Mouse (Mus musculus) CD4-positive helper T cell, adult 2 months (primary cell): ENCODE measurements around the gene Fen1.

Source experiments
- DNase-seq: peaks from one replicate; pipeline ENCODE4 v3.0.0-alpha.2; 2012; ENCODE audit warnings: low read depth, missing footprints, low spot score

Fen1 gene

DNA sequence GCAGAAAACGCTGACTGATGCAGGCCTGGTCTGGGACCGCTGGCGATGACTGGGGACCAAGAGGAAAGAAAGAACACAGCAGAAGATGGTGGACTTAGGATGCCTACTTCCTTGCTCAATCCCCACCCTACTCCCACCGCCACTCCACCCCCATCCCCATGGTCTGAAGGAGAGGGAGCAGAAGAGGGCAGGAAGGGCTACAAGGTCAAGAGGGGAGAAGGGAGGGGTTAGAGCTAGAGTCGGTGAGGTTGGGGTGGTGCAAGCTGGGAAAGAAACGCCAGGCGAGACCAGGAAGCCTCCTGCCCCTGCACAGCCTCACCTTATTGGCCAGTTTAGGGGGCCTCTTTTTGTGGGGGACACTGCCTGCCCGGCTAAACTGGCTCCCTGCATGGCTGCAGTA, 12.1 kb upstream of the Fen1 start:
- no peak for DNase-seq

DNA sequence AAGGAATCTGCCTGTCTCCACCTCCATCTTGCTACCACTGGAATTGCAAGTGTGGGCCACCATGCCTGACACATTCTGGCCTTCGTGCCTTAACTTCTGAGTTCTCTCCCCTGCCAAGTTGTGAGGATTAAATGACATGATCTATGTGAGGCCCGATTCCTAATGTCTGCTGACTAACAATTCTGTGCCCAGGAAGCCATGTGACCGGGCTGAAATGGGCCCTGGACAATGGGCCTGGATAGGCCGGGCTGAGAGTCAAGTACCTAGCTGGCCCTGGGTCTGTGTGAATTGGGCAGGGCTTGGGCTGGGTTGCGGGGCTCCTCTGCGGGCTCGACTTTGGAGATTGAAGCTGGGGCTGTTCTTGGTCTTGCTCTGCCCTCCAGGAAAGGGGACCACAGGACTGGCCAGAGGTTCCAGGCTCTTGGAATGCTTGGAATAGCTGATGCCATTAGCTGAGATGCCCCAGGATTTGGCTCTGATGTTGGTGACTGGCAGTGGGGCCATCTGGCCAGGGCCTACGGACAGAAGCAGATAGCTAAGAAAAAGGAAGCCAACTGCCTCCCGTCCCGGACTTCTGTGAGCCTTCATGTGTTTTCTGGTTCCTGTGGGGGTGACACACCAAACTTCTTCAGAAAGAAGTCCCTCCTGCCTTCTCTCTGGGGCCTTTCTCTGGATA, 10.0 kb upstream of the Fen1 start:
- no peak for DNase-seq

DNA sequence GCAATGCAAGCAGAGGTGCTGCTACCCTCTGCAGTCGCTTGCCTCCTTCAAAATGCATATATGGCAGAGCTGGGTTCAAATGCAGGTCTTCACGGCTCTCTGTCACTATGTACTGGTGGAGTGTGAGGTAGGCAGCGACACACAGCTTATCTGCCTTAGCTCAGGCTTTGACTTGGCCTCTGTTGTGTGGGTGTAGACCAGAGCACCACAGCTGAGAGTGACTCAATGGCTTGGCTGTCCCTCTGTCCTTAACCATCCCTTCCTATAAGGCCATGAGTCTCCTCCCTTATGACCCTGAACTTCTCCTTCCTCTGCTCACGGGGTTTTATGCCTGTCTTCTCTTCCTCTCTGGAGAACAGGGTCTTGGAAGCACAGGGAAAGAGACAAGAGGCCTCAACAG, 6.9 kb upstream of the Fen1 start:
- no peak for DNase-seq

DNA sequence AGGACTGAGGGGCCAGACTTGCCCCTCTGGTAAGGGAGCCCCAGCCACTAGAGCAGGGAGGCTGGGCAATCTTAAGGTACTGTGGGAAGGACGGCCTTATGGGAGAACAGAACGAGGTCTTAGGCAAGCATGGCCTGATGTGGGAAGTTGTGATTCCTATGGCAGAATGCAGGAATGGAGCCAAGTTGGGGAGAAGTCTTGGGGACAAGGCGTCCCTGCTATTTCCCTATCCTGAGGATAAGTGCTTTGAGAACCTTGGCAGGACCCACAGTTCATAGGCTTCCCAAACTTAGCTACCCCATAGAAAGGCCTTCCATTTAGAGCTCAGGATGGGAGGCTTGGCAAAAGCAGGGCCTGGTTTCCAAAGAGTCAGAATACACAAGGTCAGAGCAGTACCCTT, 4.9 kb upstream of the Fen1 start:
- no peak for DNase-seq

DNA sequence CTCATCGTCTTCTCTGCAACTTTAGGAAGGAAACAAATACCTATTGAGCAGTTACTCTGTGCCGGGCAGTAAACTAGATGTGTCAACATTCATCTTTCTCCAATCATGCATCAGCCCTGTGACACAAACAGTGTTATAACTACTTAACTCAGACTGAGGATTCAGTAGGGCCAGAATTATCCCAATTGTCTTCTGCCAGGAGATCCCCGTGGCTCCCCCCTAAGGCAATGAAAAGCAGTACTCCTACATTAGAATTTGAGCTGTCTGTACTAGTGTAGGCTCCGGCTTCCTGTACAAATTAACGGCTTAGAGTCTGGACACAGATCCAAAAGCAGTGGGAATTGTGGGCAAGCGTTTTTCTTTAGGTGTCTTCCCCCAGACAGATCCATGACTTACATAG, 1.1 kb upstream of the Fen1 start:
- no peak for DNase-seq

DNA sequence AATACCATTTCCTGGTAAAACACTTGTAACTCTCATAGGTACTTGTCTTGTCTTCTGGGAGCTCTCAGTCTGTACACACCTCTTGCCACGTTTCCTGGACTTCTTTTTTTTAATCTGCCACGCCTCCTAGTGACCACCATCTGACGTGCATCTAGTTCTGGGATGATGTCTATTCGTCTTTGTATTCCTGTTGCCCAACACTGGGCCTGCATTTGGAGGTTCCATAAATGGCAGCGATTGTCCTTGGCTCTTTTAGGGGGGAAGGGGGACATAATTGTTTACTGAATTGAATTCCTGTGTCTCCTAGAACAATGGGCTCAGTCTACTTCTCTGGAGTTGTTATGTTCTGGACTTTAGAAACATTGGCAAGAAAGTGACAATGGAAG, 640 bp upstream of the Fen1 start:
- DNase-seq, result peak; percentile 83

DNA sequence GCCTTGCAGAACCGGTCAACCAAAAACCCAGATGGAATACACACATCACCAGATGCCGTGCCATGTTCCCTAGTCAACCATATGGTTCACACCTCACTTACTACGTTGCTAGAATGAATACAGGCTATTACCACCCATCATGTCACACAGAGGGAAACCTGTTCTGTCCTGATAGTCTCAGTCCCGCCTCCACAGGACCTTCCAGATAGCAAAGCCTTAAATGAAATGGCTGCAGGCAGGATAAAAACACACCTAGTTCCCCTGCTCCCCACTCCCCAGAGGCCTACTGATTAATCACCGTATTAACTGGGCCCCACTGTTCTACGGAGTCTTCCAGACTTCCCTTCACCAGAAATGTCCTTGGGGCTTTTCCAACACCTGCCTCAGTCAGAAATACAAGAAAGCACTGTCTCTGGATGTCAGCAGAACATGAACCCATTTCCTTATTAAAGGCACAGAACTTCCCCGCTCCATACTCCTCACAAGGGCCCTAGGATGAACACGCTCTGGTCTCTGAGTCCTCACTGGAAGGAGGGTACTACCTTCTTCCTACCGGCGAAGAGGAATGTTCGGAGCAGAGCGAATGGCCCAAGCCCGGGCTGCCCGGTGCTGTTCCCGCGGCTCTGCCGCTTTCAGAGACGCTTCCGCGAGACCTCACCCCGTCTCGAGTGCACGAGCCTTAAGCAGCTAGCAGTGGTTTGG, 672 bp downstream of the Fen1 start:
- DNase-seq, result no peak

DNA sequence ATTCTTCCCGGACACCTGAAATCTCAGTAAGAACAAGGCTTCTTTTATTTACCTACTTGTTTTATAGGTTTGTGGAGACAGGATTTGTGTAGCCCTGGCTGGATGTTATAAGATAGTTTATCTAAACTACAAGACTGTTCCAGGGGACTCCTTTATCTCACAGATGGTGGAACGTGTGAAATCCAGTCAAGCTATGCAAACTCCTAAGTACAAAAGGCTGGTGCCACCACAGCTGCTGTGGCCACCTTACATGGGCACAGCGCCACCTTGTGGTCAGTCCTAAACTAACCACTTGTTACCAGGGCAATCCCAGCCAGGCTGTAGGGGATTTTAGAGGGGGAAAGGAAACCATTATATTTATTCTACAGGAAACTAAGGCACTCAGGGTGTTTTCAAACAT, 5.2 kb downstream of the Fen1 start:
- peak; percentile 78 for DNase-seq

DNA sequence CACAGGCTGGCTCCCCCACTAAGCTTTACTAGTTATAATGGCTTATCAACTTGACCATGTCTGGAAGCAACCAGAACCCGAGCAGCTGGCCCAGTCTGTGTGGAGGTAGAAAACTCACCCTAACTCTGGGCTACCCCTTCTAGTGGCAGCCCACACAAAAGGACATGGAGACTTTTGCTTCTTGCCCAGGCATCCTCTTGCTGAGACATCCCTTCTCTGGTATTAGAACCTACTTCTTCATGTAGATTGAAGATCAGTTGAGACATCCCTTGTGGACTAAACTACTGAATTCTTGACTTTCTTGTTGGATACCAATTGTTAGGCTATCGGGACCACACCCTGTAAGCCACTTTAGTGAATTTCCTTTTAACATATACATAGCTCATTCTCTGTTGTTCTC, 5.7 kb downstream of the Fen1 start:
- DNase-seq, result no peak

DNA sequence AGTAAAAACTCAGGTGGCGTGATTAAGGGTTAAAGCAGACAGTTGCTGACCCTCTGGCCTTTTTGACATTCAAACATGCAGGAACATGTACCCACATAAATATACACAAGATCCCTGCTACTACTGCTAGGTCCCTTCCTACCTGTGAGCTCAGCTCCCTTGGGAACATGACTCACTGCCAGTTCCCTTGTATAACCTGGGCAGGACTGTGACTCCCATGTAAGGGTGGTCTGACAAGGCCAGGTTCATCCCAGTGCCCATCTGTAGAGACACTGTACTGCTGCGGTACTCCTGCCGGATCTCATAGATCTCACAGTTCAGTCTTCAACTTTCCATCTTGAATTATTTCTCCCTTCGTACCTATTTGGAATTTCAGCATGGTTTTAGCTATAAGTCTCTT, 6.8 kb downstream of the Fen1 start:
- no peak for DNase-seq

DNA sequence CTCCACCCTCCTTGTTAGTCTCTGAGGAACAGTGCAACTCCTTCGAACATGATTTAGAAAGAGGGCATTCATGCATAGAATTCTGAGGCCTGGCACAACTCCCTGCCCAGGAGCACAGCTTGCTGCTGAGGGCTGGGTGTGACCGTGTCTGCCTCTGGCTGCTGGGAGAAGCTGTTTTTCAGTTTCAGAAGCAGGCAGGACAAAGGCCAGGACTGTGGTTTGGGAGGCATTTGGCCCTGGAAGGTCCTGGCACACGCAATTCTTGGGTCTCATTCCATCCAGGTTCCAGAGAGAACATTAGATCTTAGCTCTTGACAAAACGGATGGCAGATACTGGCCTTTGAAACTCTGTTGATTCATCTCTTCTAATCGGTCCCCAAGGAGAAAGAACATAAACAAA, 8.7 kb downstream of the Fen1 start:
- DNase-seq, result no peak

DNA sequence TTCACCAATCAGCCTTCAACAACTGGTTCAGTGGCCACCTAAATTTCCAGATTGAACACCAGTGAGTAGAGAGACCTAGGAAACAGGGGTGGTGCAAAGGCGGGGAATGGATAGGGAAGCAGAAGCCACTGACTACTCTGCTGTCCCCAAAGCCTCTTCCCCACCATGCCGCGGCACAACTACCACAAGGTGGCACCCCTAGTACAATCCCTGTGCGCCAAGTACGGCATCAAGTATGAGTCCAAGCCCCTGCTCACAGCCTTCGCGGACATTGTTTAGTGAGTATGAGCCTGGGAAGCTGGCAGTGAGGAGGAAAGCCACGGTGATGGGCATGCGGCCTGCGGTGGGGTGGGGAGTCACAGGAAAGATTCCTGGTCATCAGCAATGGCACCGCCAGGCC, 9.6 kb downstream of the Fen1 start:
- DNase-seq, result no peak

DNA sequence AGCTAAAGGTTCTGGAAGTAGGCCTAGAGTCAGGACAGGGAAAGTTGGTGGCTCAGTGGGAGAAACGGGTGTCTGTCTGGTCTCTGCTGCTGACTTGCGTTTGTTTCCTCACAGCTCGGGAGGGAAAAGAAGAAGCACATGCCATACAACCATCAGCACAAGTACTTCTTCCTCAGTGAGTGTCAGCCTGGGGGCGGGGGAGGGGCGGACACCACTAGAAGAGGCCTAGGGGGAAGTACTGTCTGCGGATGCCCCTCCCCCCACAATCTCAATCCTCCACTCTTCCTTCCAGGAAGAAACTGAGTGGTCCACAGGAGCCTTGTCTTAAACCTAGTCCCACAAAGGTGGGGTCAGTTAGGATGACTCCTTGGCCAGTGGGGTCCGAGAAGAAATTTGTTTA, 12.6 kb downstream of the Fen1 start:
- DNase-seq, result no peak

DNA sequence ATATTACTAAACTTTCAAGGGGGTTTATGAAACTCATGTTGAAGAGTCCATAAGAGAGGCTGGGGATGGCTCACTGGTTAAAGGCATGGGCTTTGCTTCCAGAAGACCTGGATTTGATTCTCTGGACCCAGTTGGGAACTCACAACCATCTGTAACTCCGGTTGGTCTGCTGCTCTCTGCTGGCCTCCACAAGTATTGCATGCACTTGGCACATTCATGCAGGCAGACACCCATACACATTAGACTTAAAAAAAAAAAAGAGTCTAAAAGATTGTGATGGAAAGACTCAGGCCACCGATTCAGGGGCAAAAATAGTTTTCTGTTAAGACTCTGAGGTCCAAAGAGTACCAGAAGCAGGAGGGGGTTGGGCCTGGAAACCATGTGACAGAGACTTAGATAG, 13.2 kb downstream of the Fen1 start:
- peak; percentile 64 for DNase-seq

DNA sequence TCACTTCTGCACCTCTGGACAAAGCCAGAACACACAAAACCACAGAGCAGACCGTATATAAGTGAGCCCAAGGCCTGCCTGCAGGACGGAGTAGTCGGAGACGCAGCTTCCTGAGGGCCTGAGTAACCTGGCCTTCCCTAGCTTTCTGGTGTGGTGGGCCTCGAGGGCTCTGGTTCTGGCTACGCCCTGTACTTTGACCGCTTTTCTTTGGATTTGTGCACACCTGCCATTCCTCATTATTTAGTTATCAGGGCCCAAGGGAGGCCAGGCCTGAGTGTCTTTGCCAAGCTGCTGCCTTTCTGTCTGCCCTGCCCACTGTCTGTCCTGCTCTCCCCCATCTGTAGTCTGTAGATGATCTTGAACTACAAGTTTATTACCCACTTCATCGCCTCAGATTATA, 14.0 kb downstream of the Fen1 start:
- DNase-seq, result no peak

DNA sequence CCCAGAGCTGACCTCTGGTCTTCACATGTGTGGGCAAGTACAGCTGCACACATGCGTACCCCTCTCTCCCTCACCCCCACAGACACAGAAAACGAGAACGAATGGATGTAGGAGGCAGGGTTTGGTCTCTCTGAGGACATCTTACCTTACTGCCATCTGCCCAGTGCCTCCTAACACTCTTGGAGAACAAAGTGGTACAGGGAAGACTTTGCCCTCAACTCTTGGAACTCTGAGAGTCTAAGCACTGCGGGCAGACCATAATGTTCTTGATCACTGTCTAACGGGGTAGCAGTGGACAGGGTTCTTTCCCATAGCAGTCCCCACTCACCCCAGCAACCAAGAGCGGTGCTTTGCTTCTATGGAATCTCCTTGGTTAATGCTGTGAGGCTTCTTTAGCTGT, 14.9 kb downstream of the Fen1 start:
- no peak for DNase-seq

DNA sequence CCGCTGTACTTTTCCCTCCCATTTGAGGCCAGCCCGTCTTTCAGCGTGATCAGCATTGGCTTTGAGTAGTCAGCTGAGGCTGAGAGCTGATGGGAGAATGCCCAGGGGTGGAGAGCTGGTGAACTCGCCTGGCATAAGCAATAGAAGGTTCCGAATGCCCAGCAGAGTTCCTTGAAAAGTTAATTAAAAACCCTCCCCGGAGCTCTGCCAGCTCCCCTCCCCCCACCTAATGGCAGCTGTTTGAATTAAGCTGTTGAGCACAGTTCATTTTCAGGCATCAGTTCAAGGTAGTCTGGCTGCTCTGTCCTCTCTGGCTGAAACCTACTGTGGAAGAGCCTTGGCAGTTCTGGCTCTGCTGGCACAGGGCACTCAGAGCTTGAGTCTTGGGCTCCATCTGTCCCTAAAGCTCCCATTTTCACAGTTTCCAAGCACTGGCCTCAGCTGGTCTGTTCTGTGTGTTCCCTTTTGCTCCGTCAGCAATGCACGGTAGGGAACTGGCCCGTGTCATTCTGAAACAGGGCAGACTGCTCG, 15.6 kb downstream of the Fen1 start:
- DNase-seq, result no peak

DNA sequence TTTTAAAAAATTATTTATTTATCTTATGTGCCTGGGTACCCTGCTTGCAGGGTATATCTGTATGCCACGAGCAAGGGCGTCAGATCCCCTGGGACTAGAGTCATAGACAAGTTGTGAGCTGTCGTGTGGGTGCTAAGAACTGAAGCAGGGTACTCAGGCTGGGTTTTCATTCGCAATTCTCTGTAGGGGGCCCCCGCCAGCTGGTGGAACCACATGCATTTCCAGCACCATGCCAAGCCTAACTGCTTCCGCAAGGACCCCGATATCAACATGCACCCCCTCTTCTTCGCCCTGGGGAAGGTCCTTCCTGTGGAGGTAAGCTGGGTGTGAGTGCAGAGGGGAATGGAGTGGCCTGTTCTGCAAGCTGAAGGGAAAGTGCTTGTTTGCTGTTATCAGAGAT, 17.4 kb downstream of the Fen1 start:
- DNase-seq, result no peak

DNA sequence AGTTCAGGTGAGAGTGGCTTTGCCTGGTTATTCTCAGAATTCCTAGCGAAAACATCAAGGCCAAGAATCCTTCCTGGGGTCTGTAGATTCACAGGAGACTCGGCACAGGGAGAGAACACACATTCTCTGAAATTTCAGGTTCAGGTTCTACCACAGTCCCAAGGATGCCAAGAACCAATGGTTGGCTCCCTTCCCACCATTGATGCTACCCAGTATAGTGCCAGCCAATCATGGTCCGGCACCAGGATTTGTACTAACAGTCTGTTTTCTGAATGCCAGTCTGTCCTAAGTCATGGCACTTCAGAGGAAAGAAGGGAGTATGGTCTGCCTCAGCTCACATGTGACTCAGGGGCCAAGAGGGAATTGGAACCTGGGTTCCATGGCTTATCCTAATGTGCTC, 18.1 kb downstream of the Fen1 start:
- no peak for DNase-seq

DNA sequence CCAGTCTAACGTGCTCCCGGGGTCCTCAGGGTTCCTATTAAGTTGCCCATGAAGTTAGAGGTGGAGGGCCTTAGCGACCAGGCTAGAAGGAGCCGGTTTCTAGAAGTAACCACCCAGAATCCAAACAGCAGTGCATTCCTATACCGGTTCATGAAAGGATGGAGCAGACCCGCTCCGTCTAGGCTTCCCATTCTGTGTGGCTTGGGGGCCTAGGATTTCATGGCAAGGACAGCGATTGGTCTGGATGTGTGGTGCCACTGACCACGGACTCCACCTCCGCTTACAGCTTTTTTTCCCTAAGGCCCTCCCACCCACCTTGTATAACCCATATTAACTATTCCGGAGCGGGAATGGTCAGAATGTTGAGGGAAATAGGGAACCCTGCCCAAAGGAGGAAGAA, 19.9 kb downstream of the Fen1 start:
- no peak for DNase-seq

DNA sequence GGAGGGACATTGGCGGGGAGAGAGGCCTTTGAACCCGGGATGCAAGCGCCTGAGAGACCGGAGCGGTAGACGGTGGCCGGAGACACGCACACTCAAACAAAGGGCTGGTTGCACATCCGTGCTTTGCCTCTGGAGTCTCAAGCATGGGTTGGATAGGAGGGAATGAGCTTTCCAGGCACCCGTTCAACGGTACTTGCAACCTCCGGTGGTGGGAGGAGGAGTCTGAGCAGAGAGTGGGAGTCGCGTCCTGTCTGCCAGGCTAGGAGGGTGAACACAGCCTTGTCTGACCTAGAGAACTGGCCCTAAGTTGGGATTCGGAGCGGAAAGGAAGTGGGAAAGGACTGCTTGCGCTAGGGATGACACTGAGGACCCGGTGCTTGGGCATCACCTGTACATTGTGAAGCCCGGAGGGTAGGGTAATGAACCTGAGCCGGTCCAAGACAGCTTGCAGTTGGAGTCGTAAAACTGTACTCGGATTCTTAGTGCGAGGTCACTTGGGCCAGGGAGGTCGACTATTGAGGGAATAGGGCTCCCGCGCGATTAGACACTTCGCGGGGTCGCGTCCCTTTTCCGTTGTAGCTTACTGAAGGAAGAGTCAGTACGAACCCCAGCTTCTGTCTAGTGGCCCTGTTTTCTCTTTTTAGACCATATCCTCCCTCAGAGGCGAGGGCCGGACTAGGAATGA, 20.5 kb downstream of the Fen1 start:
- DNase-seq, result no peak

DNA sequence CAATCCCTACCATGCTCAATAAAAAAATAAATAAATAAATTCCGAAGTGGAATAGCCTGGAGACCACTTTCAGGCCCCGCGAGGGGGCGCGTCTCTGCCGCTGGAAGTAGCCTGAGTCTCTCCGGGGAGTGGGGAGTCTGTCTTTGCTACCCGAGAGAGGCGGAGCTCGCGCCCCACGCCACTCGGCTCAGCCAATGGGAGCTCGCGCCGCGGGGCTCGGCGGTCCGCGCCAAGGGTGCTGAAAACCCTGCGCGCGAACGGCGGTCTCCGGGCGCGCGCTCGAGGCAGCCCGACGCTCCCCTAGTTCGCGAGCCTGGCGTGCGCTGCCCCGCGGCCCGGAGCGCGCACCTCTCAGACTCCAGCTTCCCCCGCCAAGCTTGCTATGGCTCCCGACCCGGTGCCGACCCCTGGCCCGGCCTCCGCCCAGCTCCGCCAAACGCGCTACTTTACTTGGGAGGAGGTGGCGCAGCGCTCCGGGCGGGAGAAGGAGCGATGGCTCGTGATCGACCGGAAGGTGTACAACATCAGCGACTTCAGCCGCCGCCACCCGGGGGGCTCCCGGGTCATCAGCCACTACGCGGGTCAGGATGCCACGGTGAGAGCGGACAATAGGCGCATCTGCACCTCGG, 21.2 kb downstream of the Fen1 start, which contains the start of gene Fads1:
Gene Fads1, plus strand, starts transcription at position 219 of the 629 bp plus-strand sequence.
- DNase-seq, result peak; percentile 92
